ENCODE assay signal across 8 mouse cellular contexts in genomic region chr9:45953511-45954293, GRCm38 (mm10). TPM values are rescaled to one million over a fixed set of nuclear protein-coding genes. Genes with fewer than 3 reads are reported as not detected.
DNase-seq lines count a peak whose midpoint lies in the region; ATAC-seq and TF ChIP-seq lines count a peak whose summit lies in the region.

No protein-coding gene starts in this region.

- no peak for TF ChIP-seq CTCF in left cerebral cortex, adult 2 months (IDR thresholded peaks at IDR 0.05)

- ATAC-seq in common myeloid progenitor, adult 5-6 weeks (replicated peaks; ENCODE audit: low read depth, poor library complexity, severe bottlenecking) = 0 out of 2 replicates have a peak, but pooled peaks have one; percentile 2

- peak overlapping the region; percentile 97 for H3K27ac ChIP-seq in left cerebral cortex, adult 2 months

- DNase-seq in left cerebral cortex, adult 2 months (ENCODE audit: extremely low spot score in 1 of 2, low spot score in 2 of 2) = no peak
- DNase-seq in left cerebral cortex, postnatal 4 days = no peak
- DNase-seq in heart, postnatal 4 days = peak; percentile 5
- peak; percentile 51 for DNase-seq in lung, postnatal 10 days
- DNase-seq in embryo, embryonic 10 days (ENCODE audit: low spot score) = no peak
- DNase-seq in layer of hippocampus, postnatal 14 days (ENCODE audit: low spot score in 2 of 2) = no peak
- DNase-seq in right cerebral cortex, postnatal 4 days = no peak

- intact Hi-C loops in left cerebral cortex, adult 2 months (cut with DNase I) = loop anchor here (2.0 kb wide), 2 partner anchors 17 to 47 kb away; partner anchors contain the start of genes Pcsk7, Rnf214 and Tagln
- intact Hi-C loops in left cerebral cortex, postnatal 4 days (cut with DNase I) = no loop called here

- H3K4me3 ChIP-seq in left cerebral cortex, adult 2 months = peak overlapping the region; percentile 92

RNA-seq across cellular contexts. Expression of gene Sidt2, which starts 1.4 kb away (rescaled TPM):
- total RNA-seq in left cerebral cortex, adult 2 months (2021) = 10 to 100 TPM; 86.7 to 86.9 TPM
- 10 to 100 TPM; 80.0 to 97.1 TPM for total RNA-seq in left cerebral cortex, postnatal 4 days (2021)
- 21.9 and 39.9 TPM in 2 replicates for total RNA-seq in common myeloid progenitor, adult 5-6 weeks (2017)
- 10 to 100 TPM; 57.1 to 67.0 TPM for total RNA-seq in heart, postnatal 4 days (2021)
- total RNA-seq in layer of hippocampus, postnatal 14 days (2021) = 100 to 1,000 TPM; 112 to 121 TPM

RNA-seq across cellular contexts. Expression of gene Tagln, which starts 17.8 kb away (rescaled TPM):
- total RNA-seq in left cerebral cortex, adult 2 months (2021) = 10 to 100 TPM in 1 of 2 experiments, 1 to 10 TPM in 1; 9.6 to 11.8 TPM
- total RNA-seq in left cerebral cortex, postnatal 4 days (2021) = 1 to 10 TPM; 5.7 to 6.9 TPM
- total RNA-seq in common myeloid progenitor, adult 5-6 weeks (2017) = not detected in 2 replicates
- 100 to 1,000 TPM; 111 to 124 TPM for total RNA-seq in heart, postnatal 4 days (2021)
- total RNA-seq in layer of hippocampus, postnatal 14 days (2021) = 10 to 100 TPM; 12.7 to 18.2 TPM

RNA-seq across cellular contexts. Expression of gene Rnf214, which starts 47.0 kb away (rescaled TPM):
- 10 to 100 TPM; 83.1 to 84.3 TPM for total RNA-seq in left cerebral cortex, adult 2 months (2021)
- total RNA-seq in left cerebral cortex, postnatal 4 days (2021) = 10 to 100 TPM; 97.3 to 97.6 TPM
- total RNA-seq in common myeloid progenitor, adult 5-6 weeks (2017) = 21.4 and 40.1 TPM in 2 replicates
- total RNA-seq in heart, postnatal 4 days (2021) = 10 to 100 TPM; 36.3 to 39.4 TPM
- total RNA-seq in layer of hippocampus, postnatal 14 days (2021) = 10 to 100 TPM; 67.0 to 67.2 TPM

RNA-seq across cellular contexts. Expression of gene Pcsk7, which starts 47.4 kb away (rescaled TPM):
- 10 to 100 TPM; 26.2 to 30.7 TPM for total RNA-seq in left cerebral cortex, adult 2 months (2021)
- 10 to 100 TPM; 31.0 to 32.1 TPM for total RNA-seq in left cerebral cortex, postnatal 4 days (2021)
- 12.0 and 16.9 TPM in 2 replicates for total RNA-seq in common myeloid progenitor, adult 5-6 weeks (2017)
- 10 to 100 TPM; 20.6 to 25.2 TPM for total RNA-seq in heart, postnatal 4 days (2021)
- total RNA-seq in layer of hippocampus, postnatal 14 days (2021) = 10 to 100 TPM; 22.6 to 28.4 TPM

RNA-seq across cellular contexts. Expression of gene Pafah1b2, which starts 58.8 kb away (rescaled TPM):
- total RNA-seq in left cerebral cortex, adult 2 months (2021) = 100 to 1,000 TPM; 193 to 215 TPM
- 100 to 1,000 TPM; 262 to 267 TPM for total RNA-seq in left cerebral cortex, postnatal 4 days (2021)
- total RNA-seq in common myeloid progenitor, adult 5-6 weeks (2017) = 88.3 and 101 TPM in 2 replicates
- total RNA-seq in heart, postnatal 4 days (2021) = 100 to 1,000 TPM; 104 TPM
- 100 to 1,000 TPM; 196 to 238 TPM for total RNA-seq in layer of hippocampus, postnatal 14 days (2021)

Comparison
In these comparisons a context has a peak if more than half of its experiments do, and no peak if none do; other contexts are left out.
1. DNase-seq: peak in heart, postnatal 4 days (single experiment) and lung, postnatal 10 days (single experiment); none in left cerebral cortex, adult 2 months (0 of 2), left cerebral cortex, postnatal 4 days (single experiment), embryo, embryonic 10 days (single experiment), layer of hippocampus, postnatal 14 days (0 of 2) and right cerebral cortex, postnatal 4 days (single experiment).
2. RNA of gene Tagln, which starts 17.8 kb away (total RNA-seq): 111 to 124 TPM in heart, postnatal 4 days; 12.7 to 18.2 TPM in layer of hippocampus, postnatal 14 days, 9.6 to 11.8 TPM in left cerebral cortex, adult 2 months, 5.7 to 6.9 TPM in left cerebral cortex, postnatal 4 days and not detected in common myeloid progenitor, adult 5-6 weeks; every median in the first group is over 4 times any median in the second.